Mouse (Mus musculus): Measurements from ENCODE around the gene Plcb2.

Gene Plcb2

GRCm38 (mm10) chr2:118687791-118688190 lies 40.4 kb downstream of the Plcb2 start:
- no peak for DNase-seq (ENCODE audit: low spot score in 2 of 2)

GRCm38 (mm10) chr2:118686693-118687092 lies 41.5 kb downstream of the Plcb2 start:
- DNase-seq (ENCODE audit: low spot score in 2 of 2): no peak

- no peak for DNase-seq (ENCODE audit: low spot score in 2 of 2)
Measured at GRCm38 (mm10) chr2:118685088-118685487, 43.1 kb downstream of the Plcb2 start.

GRCm38 (mm10) chr2:118682544-118683260 lies 45.5 kb downstream of the Plcb2 start:
- no peak for DNase-seq (ENCODE audit: low spot score in 2 of 2)

- no peak for DNase-seq (ENCODE audit: low spot score in 2 of 2)
Measured at GRCm38 (mm10) chr2:118680926-118681325, 47.3 kb downstream of the Plcb2 start.

- no peak for DNase-seq (ENCODE audit: low spot score in 2 of 2)
Measured at GRCm38 (mm10) chr2:118679577-118679976, 48.7 kb downstream of the Plcb2 start.

- DNase-seq (ENCODE audit: low spot score in 2 of 2): no peak
Measured at GRCm38 (mm10) chr2:118677817-118678216, 50.4 kb downstream of the Plcb2 start.

- DNase-seq (ENCODE audit: low spot score in 2 of 2): no peak
Measured at GRCm38 (mm10) chr2:118676839-118677741, 51.1 kb downstream of the Plcb2 start.

- DNase-seq (ENCODE audit: low spot score in 2 of 2): no peak
Measured at GRCm38 (mm10) chr2:118674500-118674899, 53.7 kb downstream of the Plcb2 start.

GRCm38 (mm10) chr2:118673686-118674465 lies 54.4 kb downstream of the Plcb2 start:
- no peak for DNase-seq (ENCODE audit: low spot score in 2 of 2)

GRCm38 (mm10) chr2:118671728-118672127 lies 56.5 kb downstream of the Plcb2 start:
- no peak for DNase-seq (ENCODE audit: low spot score in 2 of 2)

GRCm38 (mm10) chr2:118669785-118670184 lies 58.5 kb downstream of the Plcb2 start:
- no peak for DNase-seq (ENCODE audit: low spot score in 2 of 2)

- no peak for DNase-seq (ENCODE audit: low spot score in 2 of 2)
Measured at GRCm38 (mm10) chr2:118669245-118669644, 59.0 kb downstream of the Plcb2 start.

- DNase-seq (ENCODE audit: low spot score in 2 of 2): no peak
Measured at GRCm38 (mm10) chr2:118667181-118667580, 61.1 kb downstream of the Plcb2 start.

- no peak for DNase-seq (ENCODE audit: low spot score in 2 of 2)
Measured at GRCm38 (mm10) chr2:118665616-118666015, 62.6 kb downstream of the Plcb2 start.

GRCm38 (mm10) chr2:118664975-118665516 lies 63.2 kb downstream of the Plcb2 start:
- no peak for DNase-seq (ENCODE audit: low spot score in 2 of 2)

- peak in 1 of 2 experiments; percentile 16 for DNase-seq (ENCODE audit: low spot score in 2 of 2)
Measured at GRCm38 (mm10) chr2:118663804-118664766, 64.2 kb downstream of the Plcb2 start.

- peak; percentile 38 to 47 for DNase-seq (ENCODE audit: low spot score in 2 of 2)
Measured at GRCm38 (mm10) chr2:118662902-118663803, 65.1 kb downstream of the Plcb2 start, which contains the start of gene Pak6. Gene Pak6, plus strand, starts transcription at chr2:118663303.

- no peak for DNase-seq (ENCODE audit: low spot score in 2 of 2)
Measured at GRCm38 (mm10) chr2:118661891-118662290, 66.3 kb downstream of the Plcb2 start.

Data from frontal cortex, postnatal 25 days (tissue).